Mouse (Mus musculus): ENCODE measurements at regions not wholly inside any gene's neighbourhood (a gene's known extent, or its start where the extent isn't known, plus 50 kb on each side); places are given as distances from the start of the nearest gene placed in this dataset.
A peak's percentile ranks its signal among the peaks of the same experiment; 100 is the strongest.

DNA sequence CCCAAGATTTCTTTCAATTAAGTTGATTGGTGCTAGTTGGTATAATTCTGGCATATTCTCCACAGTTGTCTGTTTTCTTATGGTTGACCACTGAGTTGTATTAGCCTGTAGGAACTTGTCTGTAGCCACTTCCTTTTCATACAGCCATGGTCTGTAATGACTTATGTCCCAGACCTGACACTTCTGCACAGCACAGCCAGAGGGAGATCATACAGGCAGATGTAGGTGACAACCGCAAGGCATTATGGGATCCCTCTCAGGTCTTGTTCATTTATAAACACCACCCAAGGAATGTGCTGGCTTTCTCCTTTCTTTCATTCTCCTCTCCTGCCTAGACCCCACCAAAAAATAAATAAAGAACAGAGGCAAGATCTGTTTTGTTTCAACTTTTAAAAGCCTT, 899.8 kb downstream of the Kcnma1 start:
- peak overlapping the region; percentile 33 for H3K4me2 ChIP-seq (ENCODE audit: low read depth)
- no peak for TF ChIP-seq MAX (IDR thresholded peaks at IDR 0.05; ENCODE audit: low read depth)
- TF ChIP-seq USF1 (IDR thresholded peaks at IDR 0.05; ENCODE audit: low read depth): no peak
- no peak for TF ChIP-seq POLR2A (IDR thresholded peaks at IDR 0.05; ENCODE audit: insufficient read length, low read depth)
- no peak for TF ChIP-seq TCF3 (IDR thresholded peaks at IDR 0.05; ENCODE audit: insufficient read length, low read depth)
- no peak for TF ChIP-seq REST (IDR thresholded peaks at IDR 0.05; ENCODE audit: insufficient read depth, insufficient read length)
- no peak for TF ChIP-seq TCF12 (IDR thresholded peaks at IDR 0.05; ENCODE audit: insufficient read depth, poor library complexity, severe bottlenecking)
- TF ChIP-seq MYOG (IDR thresholded peaks at IDR 0.05; ENCODE audit: control insufficient read depth in 1 of 3, insufficient read depth in 1 of 3, insufficient read length in 2 of 3, low read depth in 2 of 3): no peak
- TF ChIP-seq MYOD1 (IDR thresholded peaks at IDR 0.05; ENCODE audit: control insufficient read depth in 1 of 3, insufficient read length in 2 of 3, low read depth in 2 of 3): no peak
- H3K36me3 ChIP-seq (ENCODE audit: control insufficient read depth, insufficient read depth): no peaks in the 10 kb centered on the region
- no peak overlapping the region for H3K4me3 ChIP-seq
- no peaks in the 10 kb centered on the region for H3K79me2 ChIP-seq (ENCODE audit: control insufficient read depth, insufficient read depth)
- no peak overlapping the region for H3ac ChIP-seq (ENCODE audit: control insufficient read depth, insufficient read length)
- no peaks in the 10 kb centered on the region for H3K27me3 ChIP-seq (ENCODE audit: control insufficient read depth, insufficient read depth, insufficient read length)

DNA sequence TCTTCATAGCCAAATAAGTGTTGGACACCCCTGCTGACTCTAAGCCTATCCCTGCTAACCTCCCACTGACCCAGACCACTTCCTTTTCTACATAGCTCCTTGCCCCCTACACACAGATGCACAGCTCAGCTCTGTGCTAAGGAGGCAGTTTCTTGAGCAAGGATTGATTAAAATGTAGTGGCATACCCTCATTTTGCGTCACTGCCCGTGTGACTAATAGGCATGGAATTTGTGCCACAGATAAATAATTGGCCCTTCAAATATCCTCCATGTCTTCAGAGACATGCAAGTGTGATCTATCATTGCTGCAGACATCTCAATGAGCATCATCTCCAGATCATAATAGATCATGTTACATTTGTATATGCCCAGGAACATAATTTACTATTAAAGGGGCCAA, 901.9 kb downstream of the Kcnma1 start:
- Histone ChIP-seq H3ac (ENCODE audit: control insufficient read depth, insufficient read length) (no peak overlapping the region), H3K79me2 (ENCODE audit: control insufficient read depth, insufficient read depth) (no peaks in the 10 kb centered on the region), H3K4me3 (no peak overlapping the region), H3K4me2 (ENCODE audit: low read depth) (peak overlapping the region; percentile 0), H3K27me3 (ENCODE audit: control insufficient read depth, insufficient read depth, insufficient read length) (no peaks in the 10 kb centered on the region), H3K36me3 (ENCODE audit: control insufficient read depth, insufficient read depth) (no peaks in the 10 kb centered on the region)
- TF ChIP-seq POLR2AphosphoS2 (IDR thresholded peaks at IDR 0.05; ENCODE audit: insufficient read length, low read depth) (no peak), CEBPB (IDR thresholded peaks at IDR 0.05; ENCODE audit: insufficient read depth, poor library complexity, severe bottlenecking) (peak; percentile 68)

DNA sequence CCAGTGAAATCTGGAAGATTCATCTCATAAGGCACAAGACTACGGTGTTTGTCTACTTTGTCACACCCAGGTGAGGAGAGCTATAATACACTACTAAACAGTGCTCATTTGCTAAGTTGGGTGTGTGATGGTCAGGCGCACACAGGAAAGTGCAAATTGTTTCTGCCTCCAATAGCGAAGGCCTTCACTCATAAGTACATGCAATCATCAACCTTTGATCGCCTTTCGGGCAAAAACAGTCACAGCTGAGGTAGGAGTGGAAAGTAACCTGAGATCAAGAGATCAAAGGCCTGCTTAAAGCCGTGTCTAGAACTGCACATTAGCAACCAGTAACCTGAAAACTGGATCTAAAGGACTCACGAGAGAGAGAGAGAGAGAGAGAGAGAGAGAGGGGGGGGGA, 905.7 kb downstream of the Kcnma1 start:
- no peak overlapping the region for H3ac ChIP-seq (ENCODE audit: control insufficient read depth, insufficient read length)
- H3K27me3 ChIP-seq (ENCODE audit: control insufficient read depth, insufficient read depth, insufficient read length): no peaks in the 10 kb centered on the region
- no peaks in the 10 kb centered on the region for H3K36me3 ChIP-seq (ENCODE audit: control insufficient read depth, insufficient read depth)
- no peaks in the 10 kb centered on the region for H3K79me2 ChIP-seq (ENCODE audit: control insufficient read depth, insufficient read depth)
- TF ChIP-seq TCF3 (IDR thresholded peaks at IDR 0.05; ENCODE audit: insufficient read length, low read depth) (no peak), MYOD1 (IDR thresholded peaks at IDR 0.05; ENCODE audit: control insufficient read depth in 1 of 3, insufficient read length in 2 of 3, low read depth in 2 of 3) (no peak), CEBPB (IDR thresholded peaks at IDR 0.05; ENCODE audit: insufficient read depth, poor library complexity, severe bottlenecking) (no peak), TCF12 (IDR thresholded peaks at IDR 0.05; ENCODE audit: insufficient read depth, poor library complexity, severe bottlenecking) (no peak), SRF (IDR thresholded peaks at IDR 0.05; ENCODE audit: control insufficient read depth, insufficient read length, low read depth) (no peak), REST (IDR thresholded peaks at IDR 0.05; ENCODE audit: insufficient read depth, insufficient read length) (no peak), POLR2A (IDR thresholded peaks at IDR 0.05; ENCODE audit: insufficient read length, low read depth) (no peak), MAX (IDR thresholded peaks at IDR 0.05; ENCODE audit: low read depth) (no peak), USF1 (IDR thresholded peaks at IDR 0.05; ENCODE audit: low read depth) (no peak), E2F4 (IDR thresholded peaks at IDR 0.05; ENCODE audit: insufficient read depth) (no peak), POLR2AphosphoS2 (IDR thresholded peaks at IDR 0.05; ENCODE audit: insufficient read length, low read depth) (no peak)
- H3K4me2 ChIP-seq (ENCODE audit: low read depth): no peak overlapping the region
- H3K4me3 ChIP-seq: no peak overlapping the region

DNA sequence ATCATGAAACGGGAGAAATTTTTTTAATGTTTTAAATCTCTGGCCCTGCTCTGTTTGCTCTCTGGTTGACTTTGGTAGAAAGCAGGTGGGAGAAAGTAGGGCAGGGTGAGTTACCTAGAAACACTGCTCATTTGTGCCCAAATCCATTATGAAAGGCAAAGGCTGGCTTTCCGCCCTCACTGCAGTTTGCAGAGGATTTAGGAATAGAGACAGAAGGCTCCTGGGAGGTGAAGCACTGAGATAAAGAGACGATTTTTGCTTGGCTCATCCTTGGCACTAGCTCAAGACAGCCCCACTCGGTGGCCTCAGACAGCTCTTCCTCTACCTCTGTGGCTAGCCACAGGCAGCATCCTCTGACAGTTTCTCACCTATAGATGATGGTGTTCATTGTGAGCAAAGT, 906.8 kb downstream of the Kcnma1 start:
- H3K79me2 ChIP-seq (ENCODE audit: control insufficient read depth, insufficient read depth): no peaks in the 10 kb centered on the region
- no peaks in the 10 kb centered on the region for H3K36me3 ChIP-seq (ENCODE audit: control insufficient read depth, insufficient read depth)
- no peaks in the 10 kb centered on the region for H3K27me3 ChIP-seq (ENCODE audit: control insufficient read depth, insufficient read depth, insufficient read length)
- no peak overlapping the region for H3K4me3 ChIP-seq
- no peak for TF ChIP-seq MYOG (IDR thresholded peaks at IDR 0.05; ENCODE audit: control insufficient read depth in 1 of 3, insufficient read depth in 1 of 3, insufficient read length in 2 of 3, low read depth in 2 of 3)
- no peak for TF ChIP-seq CEBPB (IDR thresholded peaks at IDR 0.05; ENCODE audit: insufficient read depth, poor library complexity, severe bottlenecking)
- no peak for TF ChIP-seq MAX (IDR thresholded peaks at IDR 0.05; ENCODE audit: low read depth)
- no peak for TF ChIP-seq USF1 (IDR thresholded peaks at IDR 0.05; ENCODE audit: low read depth)
- TF ChIP-seq SRF (IDR thresholded peaks at IDR 0.05; ENCODE audit: control insufficient read depth, insufficient read length, low read depth): no peak
- no peak for TF ChIP-seq POLR2A (IDR thresholded peaks at IDR 0.05; ENCODE audit: insufficient read length, low read depth)
- no peak for TF ChIP-seq POLR2AphosphoS2 (IDR thresholded peaks at IDR 0.05; ENCODE audit: insufficient read length, low read depth)
- no peak for TF ChIP-seq TCF12 (IDR thresholded peaks at IDR 0.05; ENCODE audit: insufficient read depth, poor library complexity, severe bottlenecking)
- TF ChIP-seq REST (IDR thresholded peaks at IDR 0.05; ENCODE audit: insufficient read depth, insufficient read length): no peak
- TF ChIP-seq MYOD1 (IDR thresholded peaks at IDR 0.05; ENCODE audit: control insufficient read depth in 1 of 3, insufficient read length in 2 of 3, low read depth in 2 of 3): no peak
- TF ChIP-seq E2F4 (IDR thresholded peaks at IDR 0.05; ENCODE audit: insufficient read depth): no peak
- TF ChIP-seq TCF3 (IDR thresholded peaks at IDR 0.05; ENCODE audit: insufficient read length, low read depth): no peak
- no peak overlapping the region for H3ac ChIP-seq (ENCODE audit: control insufficient read depth, insufficient read length)
- no peak overlapping the region for H3K4me2 ChIP-seq (ENCODE audit: low read depth)
